Mouse (Mus musculus) heart, postnatal 10 days (tissue): ENCODE data around the gene Cebpe. TPM values are rescaled to one million over a fixed set of nuclear protein-coding genes. Genes with fewer than 3 reads are reported as not detected.

Experiments
- DNase-seq, 2 experiments: peaks; one replicate each; pipeline ENCODE4 v3.0.0; 2021
- intact Hi-C: fragments of 180-260 bp; cut with DNase I; formaldehyde crosslinking; loops from one replicate; pipeline ENCODE4 v1.15.1; 2025
- total RNA-seq, 2 experiments: library from RNA; stranded (reverse); gene quantifications; 2 replicates each; pipeline ENCODE4 v1.2.3; 2021

Gene Cebpe
- total RNA-seq, 2 experiments from 2014 or later = not detected

DNA sequence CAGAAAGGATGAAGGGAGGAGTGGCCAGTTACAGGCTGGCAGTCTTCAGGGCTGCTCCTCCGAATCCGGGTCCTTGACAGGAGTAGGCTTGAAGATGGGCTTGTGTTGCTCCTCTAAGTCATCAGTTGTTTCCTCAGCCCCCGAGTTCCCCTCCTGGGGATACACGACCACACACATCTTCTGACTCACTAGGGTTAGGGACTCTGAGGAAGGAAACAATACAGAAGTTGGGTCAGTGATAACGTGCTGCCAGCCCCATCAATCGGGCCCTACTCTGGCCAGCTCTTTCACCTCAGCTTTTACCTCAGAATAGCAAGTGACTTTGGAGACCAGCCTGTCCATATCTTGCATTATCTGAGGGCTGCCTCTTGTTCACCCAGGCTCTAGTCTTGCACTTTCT, 12.1 kb upstream of the Cebpe start:
- intact Hi-C loops = no loop called here
- DNase-seq = no peak

GRCm38 (mm10) chr14:54721711-54722110, 9.7 kb upstream of the Cebpe start:
- DNase-seq = no peak
- intact Hi-C loops = no loop called here

GRCm38 (mm10) chr14:54720654-54721350, 8.8 kb upstream of the Cebpe start:
- peak in 1 of 2 experiments; percentile 21 for DNase-seq
- intact Hi-C loops = no loop called here

DNA sequence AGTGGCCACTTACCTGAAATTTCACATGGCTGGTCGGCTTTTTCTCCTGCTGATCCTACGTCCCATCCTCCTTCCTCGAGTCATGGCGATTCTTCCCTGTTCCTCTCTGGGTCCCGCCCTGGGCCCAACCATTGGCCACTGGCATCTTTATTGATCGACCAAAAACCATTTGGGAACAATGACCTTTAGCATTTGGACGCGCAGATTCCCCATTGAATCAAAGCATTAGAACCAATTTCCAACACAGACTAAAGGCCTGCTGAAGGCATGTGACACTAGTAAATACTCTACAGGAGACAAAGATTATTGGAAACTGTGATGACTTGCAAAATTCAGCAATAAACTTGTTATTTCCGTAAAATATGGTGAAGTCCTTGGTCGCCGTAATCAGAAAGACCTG, 8.1 kb upstream of the Cebpe start:
- intact Hi-C loops = no loop called here
- no peak for DNase-seq

- intact Hi-C loops = loop anchor here (2.0 kb wide), 1 partner anchor 103 kb away; no protein-coding TSS in a partner anchor
- no peak for DNase-seq
Observed at GRCm38 (mm10) chr14:54715402-54715801, 3.4 kb upstream of the Cebpe start.

DNA sequence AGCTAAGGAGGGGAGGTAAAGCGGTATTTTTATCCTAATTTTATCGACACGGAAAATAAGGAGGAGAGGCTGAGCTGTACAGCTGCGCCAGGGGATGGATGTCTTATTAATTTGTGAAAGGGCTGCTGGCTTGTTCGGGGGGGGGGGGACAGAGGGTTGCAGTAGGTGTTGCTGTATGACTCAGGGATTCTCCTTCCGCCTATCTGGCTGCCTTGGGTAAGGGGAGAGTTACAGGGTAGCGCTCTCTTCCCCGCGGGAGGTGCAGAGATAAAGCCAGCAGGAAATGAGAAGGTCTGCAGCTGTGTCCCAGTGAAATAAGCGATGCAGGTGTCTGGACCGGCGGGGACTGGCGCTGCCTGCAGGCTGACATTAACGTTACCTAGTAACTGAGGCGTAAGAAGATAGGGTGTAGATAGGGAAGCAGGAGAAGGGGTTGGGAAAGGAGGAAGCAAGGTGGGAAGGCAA, 2.7 kb upstream of the Cebpe start:
- no peak for DNase-seq
- intact Hi-C loops = loop anchor here (1.0 to 2.0 kb wide), 3 partner anchors 72 to 146 kb away; no protein-coding TSS in a partner anchor

DNA sequence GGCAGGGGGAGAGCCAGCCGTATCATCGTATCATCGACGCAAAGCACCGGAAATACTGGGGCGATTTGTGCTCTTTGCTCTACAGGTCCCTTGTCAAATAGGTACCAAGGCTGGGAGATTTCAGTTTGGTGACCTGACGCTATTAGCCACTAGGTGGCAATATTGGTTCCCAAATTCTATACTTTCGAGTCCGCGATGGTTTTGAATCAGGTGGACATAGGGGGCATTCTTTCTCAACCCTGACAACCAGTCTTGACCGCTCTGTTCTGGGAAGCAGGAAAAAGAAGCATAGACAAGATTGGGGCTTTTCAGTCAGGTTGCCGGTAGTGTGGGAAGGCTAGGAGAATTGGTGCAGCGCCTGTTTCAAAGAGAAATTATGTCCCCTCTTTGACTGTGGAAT, 2.1 kb upstream of the Cebpe start:
- peak; percentile 80 to 81 for DNase-seq

GRCm38 (mm10) chr14:54712861-54713260, 887 bp upstream of the Cebpe start:
- intact Hi-C loops = no loop called here
- peak in 1 of 2 experiments; percentile 32 for DNase-seq

More for the DNA sequence above, 2.1 kb upstream of the Cebpe start:
- intact Hi-C loops = loop anchor here (1.0 to 2.0 kb wide), 3 partner anchors 72 to 146 kb away; no protein-coding TSS in a partner anchor

- no peak for DNase-seq
- intact Hi-C loops = no loop called here
Observed at GRCm38 (mm10) chr14:54709054-54709453, 2.9 kb downstream of the Cebpe start.

GRCm38 (mm10) chr14:54706589-54707320, 5.2 kb downstream of the Cebpe start:
- DNase-seq = peak in 1 of 2 experiments; percentile 18
- intact Hi-C loops = no loop called here

DNA sequence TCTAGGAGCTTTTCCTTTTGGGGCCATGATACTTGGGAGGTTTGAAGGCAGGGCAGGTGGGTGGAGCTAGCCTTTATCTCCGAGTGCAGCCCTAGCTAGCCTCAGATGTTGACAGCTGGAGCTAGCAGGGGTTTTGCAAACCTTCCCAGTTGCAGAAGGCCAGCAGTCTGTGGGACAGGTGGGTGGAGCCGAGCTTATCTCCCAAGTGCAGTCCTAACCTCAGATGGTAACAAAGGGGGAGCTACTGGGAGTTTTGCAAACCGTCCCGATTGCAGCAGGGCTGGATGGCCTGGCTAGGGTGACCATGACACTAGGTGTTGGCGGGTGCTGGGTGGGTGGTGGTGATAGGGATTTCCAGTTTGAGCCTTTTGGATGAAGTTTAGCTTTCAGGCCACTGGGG, 6.1 kb downstream of the Cebpe start:
- peak in 1 of 2 experiments; percentile 15 for DNase-seq
- intact Hi-C loops = no loop called here

GRCm38 (mm10) chr14:54703207-54703606, 8.8 kb downstream of the Cebpe start:
- intact Hi-C loops = no loop called here
- DNase-seq = no peak

DNA sequence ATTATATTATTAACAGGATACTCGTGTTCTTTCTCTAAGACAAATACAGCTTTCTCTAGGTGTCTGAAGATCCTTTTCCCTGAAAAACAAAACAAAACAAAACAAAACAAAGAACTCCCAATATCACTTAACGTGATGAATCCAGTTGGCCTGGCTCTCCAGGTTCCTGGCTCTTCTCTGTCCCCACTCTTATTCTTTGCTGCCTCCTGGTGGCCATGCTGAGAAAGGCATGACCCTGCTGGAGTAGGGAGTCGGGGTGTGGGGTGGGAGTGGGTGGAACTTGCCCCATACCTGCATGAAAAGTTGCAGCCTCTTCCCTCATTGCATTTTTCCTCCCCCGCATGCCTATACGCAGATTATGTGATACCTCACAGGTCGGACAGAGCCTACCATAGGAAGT, 10.7 kb downstream of the Cebpe start:
- intact Hi-C loops = loop anchor here (1.0 kb wide), 1 partner anchor 50 kb away; no protein-coding TSS in a partner anchor
- DNase-seq = peak; percentile 85 to 92

GRCm38 (mm10) chr14:54699586-54699985, 12.4 kb downstream of the Cebpe start:
- DNase-seq = no peak
- intact Hi-C loops = no loop called here

- no peak for DNase-seq
- intact Hi-C loops = no loop called here
Observed at GRCm38 (mm10) chr14:54698733-54699132, 13.2 kb downstream of the Cebpe start, which contains the start of gene Gm29776. Gm29776 (minus strand) TSS chr14:54698833.

GRCm38 (mm10) chr14:54696752-54697151, 15.2 kb downstream of the Cebpe start:
- intact Hi-C loops = no loop called here
- no peak for DNase-seq

- DNase-seq = no peak
- intact Hi-C loops = no loop called here
Observed at GRCm38 (mm10) chr14:54695042-54695441, 16.9 kb downstream of the Cebpe start.

DNA sequence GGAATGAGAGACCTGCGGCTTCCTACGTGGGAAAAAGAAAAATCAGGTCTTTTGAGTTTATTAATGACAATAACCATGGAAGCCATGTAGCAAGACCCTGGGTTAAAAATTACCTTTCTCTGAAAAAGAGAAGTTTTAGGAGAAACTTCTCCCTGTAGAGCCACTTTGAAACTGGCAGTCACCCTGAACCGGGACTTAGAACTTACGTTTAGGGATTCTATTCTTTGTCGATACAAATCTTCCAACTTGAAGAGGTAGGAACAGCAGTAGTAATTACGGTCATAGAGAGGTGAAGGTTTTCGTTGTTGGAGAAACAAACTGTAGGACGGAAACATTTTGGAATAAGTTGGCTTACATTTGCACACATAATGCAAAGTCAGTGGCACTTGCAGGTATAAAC, 24.7 kb downstream of the Cebpe start:
- intact Hi-C loops = loop anchor here (5.0 kb wide), 1 partner anchor 35 kb away; no protein-coding TSS in a partner anchor
- DNase-seq = no peak

DNA sequence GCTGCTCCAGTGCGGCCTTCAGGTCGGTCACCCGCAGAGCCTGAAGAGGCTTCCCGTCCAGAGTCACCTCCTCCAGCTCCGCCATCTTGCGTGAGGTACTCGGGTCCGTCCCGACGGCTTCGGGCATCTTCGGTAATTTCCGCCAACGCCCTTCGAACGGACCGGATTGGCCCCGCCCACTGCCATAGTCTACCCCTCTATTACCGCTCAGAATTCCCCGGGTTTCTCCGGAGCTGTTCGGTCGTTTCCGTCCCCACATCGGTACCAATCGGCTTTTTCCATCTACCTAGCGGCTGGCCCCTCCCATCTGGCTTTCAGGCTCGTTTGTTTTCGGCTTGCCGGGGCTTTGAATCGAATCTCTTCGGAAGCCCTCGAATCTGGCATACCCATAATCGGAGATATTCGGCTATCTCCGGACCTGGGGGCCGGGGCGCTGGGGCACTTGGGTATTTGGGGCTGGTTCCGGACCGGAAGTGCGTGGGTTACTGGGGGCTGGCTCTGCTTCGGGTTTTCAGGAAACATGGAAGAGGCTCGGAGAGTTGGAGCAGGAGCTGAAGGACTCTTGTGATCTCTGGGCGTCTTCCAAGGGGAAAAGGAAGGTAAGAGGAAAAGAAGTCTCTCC, 25.3 kb downstream of the Cebpe start, which contains the start of gene Acin1:
TSS of gene Acin1 (minus strand) at position 410 of the 622 bp plus-strand sequence.
- peak; percentile 100 for DNase-seq
- intact Hi-C loops = loop anchor here (5.0 kb wide), 1 partner anchor 34 kb away; no protein-coding TSS in a partner anchor

- no peak for DNase-seq
Observed at GRCm38 (mm10) chr14:54686063-54686521, 25.9 kb downstream of the Cebpe start, which contains the start of gene 1700123O20Rik. 1700123O20Rik (plus strand) TSS chr14:54686216.

More at GRCm38 (mm10) chr14:54686063-54686521, 25.9 kb downstream of the Cebpe start, which contains the start of gene 1700123O20Rik:
- intact Hi-C loops = loop anchor here (5.0 kb wide), 1 partner anchor 34 kb away; no protein-coding TSS in a partner anchor
